Mouse (Mus musculus): ENCODE results near the gene Apip.

DNA sequence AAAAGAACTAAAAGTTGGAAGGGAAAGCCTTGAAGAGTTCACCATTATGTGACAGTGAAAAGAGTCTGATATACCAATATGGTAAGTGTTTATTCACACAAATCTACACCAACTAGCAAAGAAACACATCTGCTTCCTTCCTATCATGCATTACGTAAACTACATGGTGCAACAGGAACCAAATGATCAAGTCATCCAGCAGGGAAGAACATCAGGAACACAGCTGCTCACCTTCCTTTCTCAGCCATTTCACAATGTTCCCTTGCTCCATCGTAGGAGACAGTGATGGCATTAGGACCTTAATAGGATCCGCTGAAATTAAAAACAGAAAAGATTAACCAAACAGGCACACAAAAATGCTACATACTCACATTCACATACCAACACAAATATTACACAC is 15.2 kb upstream of the Apip start:
- TF ChIP-seq CTCF (IDR thresholded peaks at IDR 0.05; ENCODE audit: low read depth, low read length) = no peak
- TF ChIP-seq TAL1 (conservative IDR thresholded peaks at IDR 0.05; ENCODE audit: low read depth, low read length) = no peak
- TF ChIP-seq GATA1 (IDR thresholded peaks at IDR 0.05; ENCODE audit: borderline replicate concordance, low read length) = no peak
- TF ChIP-seq POLR2AphosphoS5 (IDR thresholded peaks at IDR 0.05; ENCODE audit: insufficient replicate concordance, low read depth, low read length) = no peak
- no peak for TF ChIP-seq GATA2 (IDR thresholded peaks at IDR 0.05; ENCODE audit: borderline replicate concordance, low read depth, low read length)
